Mouse (Mus musculus): ENCODE data around the gene Grik4.

The Grik4 gene

GRCm38 (mm10) chr9:42488071-42488470 is 456.2 kb downstream of the Grik4 start:
- DNase-seq (ENCODE audit: low spot score): no peak

GRCm38 (mm10) chr9:42486913-42487312 is 457.4 kb downstream of the Grik4 start:
- DNase-seq (ENCODE audit: low spot score): no peak

- DNase-seq (ENCODE audit: low spot score): no peak
Measured at GRCm38 (mm10) chr9:42484667-42485066, 459.6 kb downstream of the Grik4 start.

GRCm38 (mm10) chr9:42482944-42483343 is 461.3 kb downstream of the Grik4 start:
- no peak for DNase-seq (ENCODE audit: low spot score)

GRCm38 (mm10) chr9:42476166-42476565 is 468.1 kb downstream of the Grik4 start:
- DNase-seq (ENCODE audit: low spot score): no peak

- DNase-seq (ENCODE audit: low spot score): no peak
Measured at GRCm38 (mm10) chr9:42474244-42474643, 470.0 kb downstream of the Grik4 start.

- peak; percentile 91 for DNase-seq (ENCODE audit: low spot score)
Measured at GRCm38 (mm10) chr9:42471921-42472747, 472.2 kb downstream of the Grik4 start.

GRCm38 (mm10) chr9:42471214-42471613 is 473.1 kb downstream of the Grik4 start:
- peak; percentile 86 for DNase-seq (ENCODE audit: low spot score)

- no peak for DNase-seq (ENCODE audit: low spot score)
Measured at GRCm38 (mm10) chr9:42469323-42469722, 475.0 kb downstream of the Grik4 start.

GRCm38 (mm10) chr9:42468360-42468759 is 475.9 kb downstream of the Grik4 start:
- DNase-seq (ENCODE audit: low spot score): no peak
